Mouse (Mus musculus): ENCODE results near the gene Rasl11b. TPM values are rescaled to one million over a fixed set of nuclear protein-coding genes. Genes with fewer than 3 reads are reported as not detected.

Gene Rasl11b
- polyA plus RNA-seq, 1 experiment, result 32.3 TPM

DNA sequence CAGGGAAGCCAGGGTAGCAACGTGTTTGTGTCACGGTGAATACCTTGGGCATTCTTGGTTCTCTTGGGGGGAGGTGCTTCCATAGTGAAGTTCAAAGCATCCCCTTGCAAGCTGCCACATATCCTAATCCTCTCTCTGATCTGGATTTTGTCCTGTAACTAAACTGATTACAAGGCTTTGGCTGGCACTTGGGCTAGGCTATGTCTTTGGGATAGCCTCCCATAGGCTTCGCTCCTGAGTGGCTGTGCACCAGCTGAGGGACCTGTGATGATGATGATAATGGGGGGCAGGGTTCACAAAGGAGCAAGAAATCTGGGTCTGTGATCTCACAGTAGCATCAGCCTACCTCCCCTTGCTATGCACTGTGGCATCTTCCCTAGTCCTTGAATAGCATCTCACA lies 33.1 kb upstream of the Rasl11b start:
- TF ChIP-seq POLR2A (IDR thresholded peaks at IDR 0.05; ENCODE audit: borderline replicate concordance, extremely low read depth, low read depth, low read length) (no peak), CTCF (IDR thresholded peaks at IDR 0.05; ENCODE audit: insufficient read depth, low read length) (no peak)
- 62% methylated on average over 3 of the region's 3 CpGs for WGBS
- DNase-seq, result no peak
- Histone ChIP-seq H3K4me3 (replicated peaks; ENCODE audit: extremely low read depth, low read depth, low read length) (no peak overlapping the region), H3K4me1 (ENCODE audit: control insufficient read depth, insufficient read depth, low read length) (peaks cover 2% of the 10 kb centered on the region; the same call in 1 of the 2 replicates)

DNA sequence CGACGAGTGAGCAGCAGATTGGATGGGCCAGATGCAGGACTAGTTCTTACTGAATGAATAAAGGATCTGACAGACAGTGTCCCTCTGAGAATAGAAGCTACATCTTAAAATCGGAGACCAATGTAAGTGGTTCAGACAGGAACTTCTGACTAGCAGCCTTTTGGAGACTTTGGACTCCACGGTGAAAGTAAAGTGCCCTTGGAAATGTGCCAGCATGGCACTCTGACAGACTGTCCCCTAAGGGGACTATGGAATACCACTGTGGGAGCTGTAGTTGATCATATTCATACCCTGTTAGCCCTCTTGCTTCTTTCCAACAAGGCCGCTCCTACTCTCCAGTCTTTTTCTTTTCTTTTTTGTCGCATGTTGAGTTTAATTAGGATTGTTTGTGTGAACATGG lies 31.9 kb upstream of the Rasl11b start:
- Histone ChIP-seq H3K4me1 (ENCODE audit: control insufficient read depth, insufficient read depth, low read length) (peaks cover 2% of the 10 kb centered on the region; the same call in 1 of the 2 replicates), H3K4me3 (replicated peaks; ENCODE audit: extremely low read depth, low read depth, low read length) (no peak overlapping the region)
- DNase-seq, result no peak
- 75% methylated on average over 6 of the region's 6 CpGs for WGBS
- TF ChIP-seq CTCF (IDR thresholded peaks at IDR 0.05; ENCODE audit: insufficient read depth, low read length) (no peak), POLR2A (IDR thresholded peaks at IDR 0.05; ENCODE audit: borderline replicate concordance, extremely low read depth, low read depth, low read length) (no peak)

DNA sequence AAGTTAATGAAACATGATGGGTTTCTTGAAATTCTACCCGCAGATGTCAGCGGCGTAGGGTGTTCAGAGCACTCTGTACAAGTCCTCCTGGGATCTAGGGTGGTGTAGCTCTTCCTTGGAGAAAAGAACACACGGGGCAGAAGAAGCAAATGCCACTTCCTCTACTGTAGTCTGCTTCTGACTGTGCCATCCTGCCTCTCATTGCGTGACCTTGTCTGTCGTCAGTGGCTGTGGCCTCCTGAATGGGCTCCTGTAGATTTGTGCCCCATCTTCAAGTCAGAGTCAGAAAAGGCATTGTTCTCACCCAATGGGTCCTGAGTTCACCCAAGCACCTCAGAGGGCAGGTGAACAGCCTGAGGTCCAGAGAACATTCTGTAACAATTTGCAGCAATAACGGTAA lies 30.5 kb upstream of the Rasl11b start:
- TF ChIP-seq CTCF (IDR thresholded peaks at IDR 0.05; ENCODE audit: insufficient read depth, low read length) (no peak), POLR2A (IDR thresholded peaks at IDR 0.05; ENCODE audit: borderline replicate concordance, extremely low read depth, low read depth, low read length) (no peak)
- Histone ChIP-seq H3K4me3 (replicated peaks; ENCODE audit: extremely low read depth, low read depth, low read length) (no peak overlapping the region), H3K4me1 (ENCODE audit: control insufficient read depth, insufficient read depth, low read length) (peaks cover 2% of the 10 kb centered on the region; the same call in 1 of the 2 replicates)
- no peak for DNase-seq
- WGBS, result 84% methylated on average over 7 of the region's 7 CpGs

DNA sequence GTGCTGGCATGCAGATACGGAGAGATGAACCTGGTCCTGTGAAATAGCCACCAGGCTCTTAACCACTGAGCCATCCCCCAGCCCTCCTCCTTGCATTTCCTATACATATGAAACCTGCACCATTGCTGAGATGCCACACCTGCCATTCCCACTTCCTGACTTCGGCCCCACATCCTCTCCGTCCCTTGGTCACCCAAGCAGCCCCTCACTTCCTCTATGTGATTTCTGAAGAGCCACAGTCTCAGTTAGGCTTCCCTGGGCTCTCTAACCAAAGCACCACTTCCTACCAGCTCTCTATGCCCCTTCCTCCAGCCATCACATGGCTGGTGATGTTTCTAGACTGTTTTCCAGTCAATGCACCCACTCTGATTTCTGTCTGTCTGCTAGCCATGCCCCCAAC lies 28.4 kb upstream of the Rasl11b start:
- no peak overlapping the region for H3K4me3 ChIP-seq (replicated peaks; ENCODE audit: extremely low read depth, low read depth, low read length)
- no peak for DNase-seq
- no peaks in the 10 kb centered on the region; the same call in 1 of the 2 replicates for H3K4me1 ChIP-seq (ENCODE audit: control insufficient read depth, insufficient read depth, low read length)
- TF ChIP-seq POLR2A (IDR thresholded peaks at IDR 0.05; ENCODE audit: borderline replicate concordance, extremely low read depth, low read depth, low read length) (no peak), CTCF (IDR thresholded peaks at IDR 0.05; ENCODE audit: insufficient read depth, low read length) (no peak)
- WGBS, result 89% methylated on average over 3 of the region's 3 CpGs

DNA sequence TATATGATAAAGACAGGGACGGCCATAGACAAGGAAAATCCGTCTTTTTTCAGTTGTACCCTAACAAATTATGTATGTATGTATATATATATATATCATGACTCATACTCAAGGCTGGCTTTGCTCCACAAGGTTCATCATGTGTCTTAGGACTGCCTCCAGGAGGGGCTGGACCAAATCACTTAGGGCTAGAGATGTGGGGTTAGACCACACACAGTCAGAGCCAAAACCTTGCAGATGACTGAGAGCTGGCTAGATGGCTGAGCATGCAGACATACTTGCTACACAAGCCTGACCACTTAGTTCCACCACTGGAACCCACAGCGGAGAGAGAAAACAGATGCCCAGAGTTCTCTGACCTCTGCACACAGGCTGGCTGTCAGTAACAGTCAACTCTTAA lies 27.0 kb upstream of the Rasl11b start:
- 84% methylated on average over 3 of the region's 3 CpGs for WGBS
- Histone ChIP-seq H3K4me3 (replicated peaks; ENCODE audit: extremely low read depth, low read depth, low read length) (no peak overlapping the region), H3K4me1 (ENCODE audit: control insufficient read depth, insufficient read depth, low read length) (peaks cover 2% of the 10 kb centered on the region; the same call in 1 of the 2 replicates)
- no peak for DNase-seq
- TF ChIP-seq POLR2A (IDR thresholded peaks at IDR 0.05; ENCODE audit: borderline replicate concordance, extremely low read depth, low read depth, low read length) (no peak), CTCF (IDR thresholded peaks at IDR 0.05; ENCODE audit: insufficient read depth, low read length) (no peak)

DNA sequence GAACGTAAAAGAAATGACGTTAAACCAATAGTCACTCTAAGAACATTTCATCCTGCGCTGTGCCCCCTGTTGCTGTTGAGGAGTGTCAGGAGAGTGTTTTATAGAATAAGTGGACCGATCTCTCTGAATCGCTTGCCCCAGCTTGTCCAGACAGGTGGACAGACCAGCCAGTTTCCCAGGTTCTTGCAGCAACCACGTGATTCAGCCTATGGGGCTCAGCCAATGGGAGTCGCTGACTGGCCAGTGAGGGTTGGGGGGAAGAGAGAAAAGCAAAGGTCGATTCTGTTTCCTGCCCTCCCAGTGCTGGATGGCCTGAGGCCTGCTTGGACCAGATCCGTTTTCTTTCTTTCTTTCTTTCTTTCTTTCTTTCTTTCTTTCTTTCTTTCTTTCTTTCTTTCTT lies 23.3 kb upstream of the Rasl11b start:
- WGBS, result 57% methylated on average over 9 of the region's 9 CpGs
- no peak for TF ChIP-seq CTCF (IDR thresholded peaks at IDR 0.05; ENCODE audit: insufficient read depth, low read length)
- no peak for TF ChIP-seq POLR2A (IDR thresholded peaks at IDR 0.05; ENCODE audit: borderline replicate concordance, extremely low read depth, low read depth, low read length)
- Histone ChIP-seq H3K4me3 (replicated peaks; ENCODE audit: extremely low read depth, low read depth, low read length) (no peak overlapping the region), H3K4me1 (ENCODE audit: control insufficient read depth, insufficient read depth, low read length) (peaks cover 2% of the 10 kb centered on the region; the same call in 1 of the 2 replicates)
- DNase-seq, result no peak

DNA sequence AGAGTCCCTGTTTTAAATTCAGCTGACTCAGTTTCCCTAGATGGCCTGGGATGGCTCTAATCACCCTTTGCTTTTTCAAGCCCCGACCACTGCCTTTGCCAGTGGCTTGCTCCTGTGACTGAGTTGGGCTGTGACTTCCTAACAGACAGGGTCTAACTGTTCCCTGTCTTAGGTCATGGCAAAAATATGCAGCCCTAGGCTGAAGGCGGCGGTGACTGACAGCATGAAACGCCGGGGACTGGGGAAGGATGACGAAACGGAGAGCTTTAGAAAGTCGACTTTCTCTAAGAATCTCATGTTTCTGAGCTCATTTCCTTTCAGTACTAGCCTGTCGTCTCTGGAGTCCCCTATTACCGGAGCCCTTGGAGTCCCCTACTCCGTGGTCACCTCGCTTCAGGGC lies 22.9 kb upstream of the Rasl11b start:
- TF ChIP-seq POLR2A (IDR thresholded peaks at IDR 0.05; ENCODE audit: borderline replicate concordance, extremely low read depth, low read depth, low read length), result no peak
- no peak for TF ChIP-seq CTCF (IDR thresholded peaks at IDR 0.05; ENCODE audit: insufficient read depth, low read length)
- Histone ChIP-seq H3K4me1 (ENCODE audit: control insufficient read depth, insufficient read depth, low read length) (peaks cover 2% of the 10 kb centered on the region; the same call in 1 of the 2 replicates), H3K4me3 (replicated peaks; ENCODE audit: extremely low read depth, low read depth, low read length) (no peak overlapping the region)
- DNase-seq, result no peak
- WGBS, result 45% methylated on average over 12 of the region's 12 CpGs

DNA sequence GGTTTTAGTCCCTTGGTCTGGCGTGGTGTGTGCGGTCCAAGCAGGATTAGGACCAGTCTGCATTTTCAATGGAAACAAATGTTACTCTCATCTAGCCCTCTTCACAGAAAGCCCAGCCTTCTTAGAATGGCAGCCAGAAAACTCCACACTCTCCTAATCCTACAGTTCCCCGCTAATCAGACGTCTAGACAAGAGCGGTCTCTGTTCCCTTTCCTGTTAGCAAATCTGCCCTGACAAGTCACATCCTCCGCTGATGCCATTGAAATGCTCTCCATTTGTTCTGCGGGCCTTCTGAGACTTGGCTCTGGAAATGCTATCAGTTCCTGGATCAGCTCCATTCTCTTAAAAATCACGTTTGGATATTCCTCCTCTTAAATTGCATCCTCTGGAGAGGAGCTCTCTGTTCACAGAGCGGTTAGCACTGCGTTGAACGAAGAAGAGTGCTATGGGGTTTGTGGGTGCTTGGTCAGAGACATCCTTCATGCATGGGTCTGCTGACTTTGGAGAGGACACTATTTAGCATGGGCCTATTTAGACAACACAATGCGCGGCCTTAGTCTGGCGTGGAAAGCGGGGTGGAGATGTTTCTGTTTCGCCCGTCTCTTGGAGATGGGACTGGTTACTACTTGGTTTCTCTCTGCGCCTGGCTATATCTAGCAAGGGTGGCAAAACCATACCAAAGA lies 21.8 kb upstream of the Rasl11b start:
- WGBS, result 67% methylated on average over 18 of the region's 18 CpGs
- DNase-seq, result no peak
- TF ChIP-seq POLR2A (IDR thresholded peaks at IDR 0.05; ENCODE audit: borderline replicate concordance, extremely low read depth, low read depth, low read length) (no peak), CTCF (IDR thresholded peaks at IDR 0.05; ENCODE audit: insufficient read depth, low read length) (no peak)
- H3K4me1 ChIP-seq (ENCODE audit: control insufficient read depth, insufficient read depth, low read length), result peaks cover 2% of the 10 kb centered on the region; the same call in 1 of the 2 replicates
- H3K4me3 ChIP-seq (replicated peaks; ENCODE audit: extremely low read depth, low read depth, low read length), result no peak overlapping the region

DNA sequence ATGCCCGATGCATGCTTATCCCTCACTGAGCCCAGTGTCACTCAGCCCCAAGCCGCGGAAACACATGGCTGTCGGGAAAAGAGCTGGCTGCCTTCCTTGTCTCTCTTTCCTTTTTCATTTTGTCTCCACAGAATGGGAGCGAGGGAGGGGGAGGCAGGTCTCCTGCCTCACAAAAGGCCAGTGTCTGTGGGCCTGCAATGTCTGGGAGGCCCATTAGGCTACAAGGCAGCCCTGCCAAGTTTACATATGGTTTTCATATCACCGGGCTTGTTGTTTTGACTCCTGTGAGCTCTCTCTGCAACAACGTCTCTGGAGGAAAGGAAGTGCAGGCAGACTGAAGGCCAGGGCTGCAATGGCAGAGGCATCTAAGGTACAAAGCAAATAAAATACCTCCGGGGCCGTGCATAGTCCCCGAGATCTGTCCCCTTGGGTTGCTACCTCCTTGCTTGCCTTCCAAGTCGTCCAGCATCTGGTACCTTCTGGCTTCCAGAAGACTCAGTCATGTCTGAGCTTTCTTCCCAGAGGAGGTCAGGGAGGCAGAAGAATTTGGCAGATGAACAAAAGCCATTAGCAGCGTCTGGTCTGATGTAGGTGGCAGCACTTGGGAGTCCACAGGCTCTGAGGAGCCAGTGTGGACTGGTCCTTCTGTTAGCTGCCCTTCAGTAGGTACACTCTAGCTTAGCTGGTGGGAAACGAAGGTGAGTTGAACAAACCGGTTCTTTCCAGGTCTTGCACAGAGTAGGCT lies 19.4 kb upstream of the Rasl11b start:
- no peak for DNase-seq

More for the DNA sequence above, 19.4 kb upstream of the Rasl11b start:
- TF ChIP-seq POLR2A (IDR thresholded peaks at IDR 0.05; ENCODE audit: borderline replicate concordance, extremely low read depth, low read depth, low read length) (no peak), CTCF (IDR thresholded peaks at IDR 0.05; ENCODE audit: insufficient read depth, low read length) (no peak)
- WGBS, result 33% methylated on average over 14 of the region's 14 CpGs
- Histone ChIP-seq H3K4me1 (ENCODE audit: control insufficient read depth, insufficient read depth, low read length) (peaks cover 2% of the 10 kb centered on the region; the same call in 1 of the 2 replicates), H3K4me3 (replicated peaks; ENCODE audit: extremely low read depth, low read depth, low read length) (no peak overlapping the region)
